Mouse (Mus musculus) CH12.LX (cell line): ENCODE data around the gene Ccr2. TPM values are rescaled to one million over a fixed set of nuclear protein-coding genes. Genes with fewer than 3 reads are reported as not detected.

Experiments
- DNase-seq: peaks from one replicate; pipeline ENCODE4 v3.0.0-alpha.2; 2013; ENCODE audit errors: extremely low read depth
- H3K27ac ChIP-seq: 2 replicates; pipeline ENCODE4 v1.5.1; 2012; ENCODE audit warnings: low read depth, mild to moderate bottlenecking, control low read depth, moderate library complexity; ENCODE audit not compliant: insufficient read depth
- H3K27me3 ChIP-seq: replicated peaks from 2 replicates; pipeline ENCODE3; 2012; ENCODE audit warnings: inconsistent platforms
- H3K36me3 ChIP-seq, 2 experiments: replicated peaks in 1 of 2; 2 replicates each; pipeline versions ENCODE3 to v1.6.1; 2012; ENCODE audit warnings: inconsistent platforms in 1 of 2, low read length in 1 of 2, mild to moderate bottlenecking in 1 of 2, mixed read lengths in 1 of 2, moderate library complexity in 1 of 2; ENCODE audit not compliant: control insufficient read depth in 1 of 2, insufficient read depth in 1 of 2
- H3K4me1 ChIP-seq, 2 experiments: 2 replicates each; pipeline ENCODE4 v1.6.1; 2012; ENCODE audit warnings: inconsistent platforms in 1 of 2, moderate library complexity in 1 of 2; ENCODE audit not compliant: insufficient read depth in 2 of 2, control insufficient read depth in 1 of 2
- H3K4me2 ChIP-seq: 2 replicates; pipeline ENCODE4 v1.6.1; 2012; ENCODE audit warnings: low read depth, mild to moderate bottlenecking, control low read depth; ENCODE audit not compliant: poor library complexity, insufficient read depth, severe bottlenecking
- H3K4me3 ChIP-seq, 3 experiments: fragments of 150-350 bp in 1 of 3; sonication (generic) in 1 of 3; replicated peaks in 1 of 3; 2 replicates each; pipeline versions ENCODE3 to v1.5.1; 2011 to 2012; ENCODE audit warnings: low read depth in 2 of 3, low read length in 2 of 3, mild to moderate bottlenecking in 2 of 3, moderate library complexity in 2 of 3, control low read depth in 1 of 3, improper control_type of control experiment in 1 of 3, inconsistent platforms in 1 of 3, mixed read lengths in 1 of 3; ENCODE audit not compliant: poor library complexity in 1 of 3
- H3K79me2 ChIP-seq: replicated peaks from 2 replicates; pipeline ENCODE4 v1.6.1; 2012; ENCODE audit warnings: mild to moderate bottlenecking, moderate library complexity; ENCODE audit not compliant: control insufficient read depth, poor library complexity, insufficient read depth, severe bottlenecking; ENCODE audit errors: extremely low read depth
- H3K9ac ChIP-seq: 2 replicates; pipeline ENCODE4 v1.6.1; 2012; ENCODE audit warnings: low read depth, mild to moderate bottlenecking, control low read depth, moderate library complexity; ENCODE audit not compliant: insufficient read depth
- H3K9me3 ChIP-seq: replicated peaks from 2 replicates; pipeline ENCODE3; 2012; ENCODE audit warnings: low read length, inconsistent platforms, mixed read lengths
- BHLHE40 ChIP-seq: IDR thresholded peaks from 2 replicates; pipeline ENCODE4 v1.6.1; 2011; ENCODE audit warnings: mild to moderate bottlenecking, low read depth, low read length, improper control_type of control experiment
- CHD1 ChIP-seq: IDR thresholded peaks from 2 replicates; pipeline ENCODE4 v1.6.1; 2012; ENCODE audit warnings: low read depth, low read length, improper control_type of control experiment, inconsistent platforms
- CTCF ChIP-seq, 2 experiments: IDR thresholded peaks in 1 of 2; conservative IDR thresholded peaks in 1 of 2; 2 replicates each; pipeline ENCODE4 v1.5.1; 2011 to 2012; ENCODE audit warnings: low read depth in 2 of 2, low read length in 2 of 2, improper control_type of control experiment in 1 of 2, inconsistent platforms in 1 of 2, mild to moderate bottlenecking in 1 of 2, moderate library complexity in 1 of 2
- E2F4 ChIP-seq: IDR thresholded peaks from 2 replicates; pipeline ENCODE4 v1.6.1; 2011; ENCODE audit warnings: low read depth, low read length, improper control_type of control experiment; ENCODE audit not compliant: insufficient replicate concordance
- ELF1 ChIP-seq: IDR thresholded peaks from 2 replicates; pipeline ENCODE4 v1.6.1; 2014; ENCODE audit warnings: low read depth, mild to moderate bottlenecking, inconsistent platforms, low read length, improper control_type of control experiment
- HCFC1 ChIP-seq: IDR thresholded peaks from 2 replicates; pipeline ENCODE4 v1.6.1; 2012; ENCODE audit warnings: low read depth, mild to moderate bottlenecking, inconsistent platforms, low read length, improper control_type of control experiment
- JUN ChIP-seq: IDR thresholded peaks from 2 replicates; pipeline ENCODE4 v1.6.1; 2011; ENCODE audit warnings: low read depth, mild to moderate bottlenecking, low read length, improper control_type of control experiment, moderate library complexity; ENCODE audit not compliant: insufficient read depth
- JUND ChIP-seq: conservative IDR thresholded peaks from 2 replicates; pipeline ENCODE4 v1.6.1; 2011; ENCODE audit warnings: low read depth, low read length, improper control_type of control experiment
- KAT2A ChIP-seq: IDR thresholded peaks from 2 replicates; pipeline ENCODE4 v1.6.1; 2012; ENCODE audit warnings: low read length, improper control_type of control experiment, inconsistent platforms; ENCODE audit not compliant: insufficient replicate concordance
- MAX ChIP-seq: IDR thresholded peaks from 2 replicates; pipeline ENCODE4 v1.6.1; 2011; ENCODE audit warnings: low read length, improper control_type of control experiment
- MXI1 ChIP-seq: IDR thresholded peaks from 2 replicates; pipeline ENCODE4 v1.6.1; 2011; ENCODE audit warnings: mild to moderate bottlenecking, low read depth, low read length, improper control_type of control experiment
- NELFE ChIP-seq: IDR thresholded peaks from 2 replicates; pipeline ENCODE4 v1.6.1; 2011; ENCODE audit warnings: low read depth, low read length, improper control_type of control experiment
- PAX5 ChIP-seq: IDR thresholded peaks from 2 replicates; pipeline ENCODE4 v1.6.1; 2012; ENCODE audit warnings: low read length, inconsistent platforms, mixed read lengths
- POLR2A ChIP-seq: IDR thresholded peaks from 2 replicates; pipeline ENCODE4 v1.6.1; 2011; ENCODE audit warnings: low read depth, mild to moderate bottlenecking, improper control_type of control experiment, low read length
- RCOR1 ChIP-seq: conservative IDR thresholded peaks from 2 replicates; pipeline ENCODE4 v1.6.1; 2012; ENCODE audit warnings: low read depth, mild to moderate bottlenecking, inconsistent platforms, low read length, improper control_type of control experiment
- SIN3A ChIP-seq: IDR thresholded peaks from 2 replicates; pipeline ENCODE4 v1.6.1; 2012; ENCODE audit warnings: low read length, improper control_type of control experiment, inconsistent platforms
- SMC3 ChIP-seq: IDR thresholded peaks from 2 replicates; pipeline ENCODE4 v1.6.1; 2011; ENCODE audit warnings: low read depth, low read length, improper control_type of control experiment
- TBP ChIP-seq: conservative IDR thresholded peaks from 2 replicates; pipeline ENCODE4 v1.6.1; 2011; ENCODE audit warnings: low read depth, low read length, improper control_type of control experiment
- USF2 ChIP-seq: conservative IDR thresholded peaks from 2 replicates; pipeline ENCODE4 v1.6.1; 2011; ENCODE audit warnings: low read depth, low read length, improper control_type of control experiment
- ZC3H11A ChIP-seq: IDR thresholded peaks from 2 replicates; pipeline ENCODE4 v1.6.1; 2012; ENCODE audit warnings: low read depth, mild to moderate bottlenecking, inconsistent platforms, low read length, improper control_type of control experiment
- ZNF384 ChIP-seq: IDR thresholded peaks from 2 replicates; pipeline ENCODE4 v1.6.1; 2012; ENCODE audit warnings: low read depth, low read length, improper control_type of control experiment, inconsistent platforms
- dilution Hi-C: fragments of 300-500 bp; cut with MboI; formaldehyde crosslinking; loops from 2 replicates; pipeline ENCODE4 v1.14.3; 2020; ENCODE audit warnings: low sequenced_read_pairs; ENCODE audit not compliant: extremely low pct_unique_long_range_greater_than_20kb, extremely low pct_ligation_motif_present
- in situ Hi-C: fragments of 300-500 bp; cut with MboI; formaldehyde crosslinking; loops from 3 replicates; pipeline ENCODE4 v1.14.3; 2019; ENCODE audit warnings: low sequenced_read_pairs, low pct_ligation_motif_present, low pct_unique_long_range_greater_than_20kb, mixed read lengths
- polyA plus RNA-seq: library from polyadenylated mRNA; unstranded; fragments of >175 nt; gene quantifications from 2 replicates; pipeline ENCODE4 v1.2.1, GENCODE M21; 2012; ENCODE audit warnings: low read depth; ENCODE audit not compliant: insufficient read length
- total RNA-seq, 2 experiments: library from RNA; depleted of rRNA; stranded (reverse); fragments of 300-350 nt in 1 of 2; fragments of >200 nt in 1 of 2; gene quantifications; 2 replicates each; pipeline ENCODE4 v1.2.3; 2012 to 2014

Gene Ccr2
- total and polyA plus RNA-seq, 3 experiments: not detected

DNA sequence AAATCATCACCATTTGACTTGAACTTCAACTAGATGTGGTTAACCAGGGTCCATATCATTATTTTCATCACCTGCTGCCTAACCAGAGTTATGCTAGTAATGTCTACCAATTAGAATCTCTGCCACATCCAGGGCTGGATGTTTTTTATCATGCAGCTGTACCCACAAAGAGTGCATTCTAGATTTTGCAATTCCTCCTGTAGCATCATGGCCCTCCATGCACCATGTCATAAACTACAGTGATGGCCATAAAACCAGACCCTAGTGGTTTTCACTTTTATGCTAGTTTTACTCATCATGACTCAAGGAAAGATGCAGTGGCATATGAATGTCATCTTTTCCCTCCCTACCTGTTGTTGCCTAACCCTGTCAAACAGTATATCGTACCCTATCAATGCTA, 2.6 kb upstream of the Ccr2 start:
- H3K9ac ChIP-seq: no peak overlapping the region
- no peak overlapping the region for H3K4me3 ChIP-seq
- H3K4me1 ChIP-seq: peaks cover 0 to 9% of the 10 kb centered on the region in 2 experiments; a peak in 1 of 4 replicates
- no peaks in the 10 kb centered on the region for H3K36me3 ChIP-seq
- in situ Hi-C loops: no loop called here
- H3K9me3 ChIP-seq: no peaks in the 10 kb centered on the region
- TF ChIP-seq TBP: no peak
- no peak for TF ChIP-seq RCOR1
- TF ChIP-seq BHLHE40: no peak
- no peak for TF ChIP-seq MAX
- TF ChIP-seq MXI1: no peak
- TF ChIP-seq HCFC1: no peak
- H3K79me2 ChIP-seq: no peaks in the 10 kb centered on the region
- dilution Hi-C loops: no loop called here
- H3K27ac ChIP-seq: no peak overlapping the region
- no peak for DNase-seq
- no peak overlapping the region for H3K4me2 ChIP-seq
- H3K27me3 ChIP-seq: no peaks in the 10 kb centered on the region

DNA sequence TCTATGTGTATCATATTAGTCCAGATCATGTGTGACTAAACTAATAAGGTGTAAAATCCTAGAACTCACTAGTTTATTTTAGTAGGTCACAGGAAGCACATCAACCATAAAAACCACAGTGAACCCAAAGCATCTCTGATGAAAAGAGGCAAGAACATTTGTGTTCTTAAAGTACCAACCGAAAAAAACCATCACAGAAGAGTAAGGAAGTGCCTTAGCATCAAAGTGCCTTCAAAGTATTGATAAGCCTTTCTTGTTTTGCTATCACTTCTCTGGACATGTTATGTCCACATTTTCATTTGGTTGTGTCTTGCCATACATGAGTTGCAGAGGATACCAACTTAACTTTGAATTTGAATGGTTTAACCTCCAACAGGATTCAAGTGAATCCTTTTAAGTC, 1.4 kb upstream of the Ccr2 start:
- Histone ChIP-seq H3K4me2 (no peak overlapping the region), H3K27ac (no peak overlapping the region), H3K27me3 (no peaks in the 10 kb centered on the region), H3K4me3 (no peak overlapping the region), H3K9ac (no peak overlapping the region), H3K9me3 (no peaks in the 10 kb centered on the region), H3K36me3 (no peaks in the 10 kb centered on the region), H3K79me2 (no peaks in the 10 kb centered on the region), H3K4me1 (peaks cover 0 to 9% of the 10 kb centered on the region in 2 experiments; a peak in 1 of 4 replicates)
- no peak for DNase-seq
- in situ Hi-C loops: no loop called here
- dilution Hi-C loops: no loop called here
- no peak for TF ChIP-seq PAX5
- TF ChIP-seq CTCF (conservative IDR thresholded peaks at IDR 0.05 in 1 of 2, IDR thresholded peaks at IDR 0.05 in 1 of 2; ENCODE audit: low read depth in 2 of 2, low read length in 2 of 2): no peak
- no peak for TF ChIP-seq POLR2A
- no peak for TF ChIP-seq ZNF384
- TF ChIP-seq ELF1: no peak
- no peak for TF ChIP-seq NELFE
- TF ChIP-seq JUN: no peak

DNA sequence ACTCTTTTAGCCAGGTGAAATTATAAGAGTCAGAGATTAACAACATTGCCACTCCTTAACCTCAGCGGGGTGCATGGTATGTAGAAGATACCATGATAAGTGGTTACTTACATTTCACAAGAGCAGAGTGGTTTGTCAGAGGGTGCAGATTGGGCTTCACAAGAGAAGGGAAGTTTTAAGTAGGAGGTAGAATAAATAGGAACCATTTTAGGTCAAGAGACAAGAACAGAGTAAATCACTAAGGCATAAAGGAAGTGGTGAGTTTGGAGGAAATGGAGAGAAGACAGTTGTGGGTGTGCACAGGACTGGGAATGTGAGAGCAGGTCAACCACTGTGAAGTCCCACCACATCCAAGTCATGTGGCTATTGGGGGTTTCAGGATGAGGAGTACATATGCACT, 1.4 kb downstream of the Ccr2 start:
- no peak overlapping the region for H3K4me2 ChIP-seq
- DNase-seq: no peak
- no peaks in the 10 kb centered on the region for H3K79me2 ChIP-seq
- no peaks in the 10 kb centered on the region for H3K27me3 ChIP-seq
- TF ChIP-seq BHLHE40 (no peak), SMC3 (no peak), JUN (no peak), KAT2A (no peak), NELFE (no peak), USF2 (no peak), ZC3H11A (no peak), MAX (no peak), TBP (no peak), E2F4 (no peak), SIN3A (no peak), PAX5 (no peak), CHD1 (no peak), CTCF (conservative IDR thresholded peaks at IDR 0.05 in 1 of 2, IDR thresholded peaks at IDR 0.05 in 1 of 2; ENCODE audit: low read depth in 2 of 2, low read length in 2 of 2) (no peak), JUND (no peak)
- dilution Hi-C loops (no loop called here), in situ Hi-C loops (no loop called here)
- peaks cover 3 to 22% of the 10 kb centered on the region in 2 experiments; a peak in 3 of 4 replicates for H3K4me1 ChIP-seq
- H3K36me3 ChIP-seq: no peaks in the 10 kb centered on the region
- no peak overlapping the region for H3K4me3 ChIP-seq
- H3K9ac ChIP-seq: no peak overlapping the region
- no peaks in the 10 kb centered on the region for H3K9me3 ChIP-seq
- no peak overlapping the region for H3K27ac ChIP-seq
